Mouse (Mus musculus): ENCODE data around the gene Lrrc1.

Lrrc1 gene

DNA sequence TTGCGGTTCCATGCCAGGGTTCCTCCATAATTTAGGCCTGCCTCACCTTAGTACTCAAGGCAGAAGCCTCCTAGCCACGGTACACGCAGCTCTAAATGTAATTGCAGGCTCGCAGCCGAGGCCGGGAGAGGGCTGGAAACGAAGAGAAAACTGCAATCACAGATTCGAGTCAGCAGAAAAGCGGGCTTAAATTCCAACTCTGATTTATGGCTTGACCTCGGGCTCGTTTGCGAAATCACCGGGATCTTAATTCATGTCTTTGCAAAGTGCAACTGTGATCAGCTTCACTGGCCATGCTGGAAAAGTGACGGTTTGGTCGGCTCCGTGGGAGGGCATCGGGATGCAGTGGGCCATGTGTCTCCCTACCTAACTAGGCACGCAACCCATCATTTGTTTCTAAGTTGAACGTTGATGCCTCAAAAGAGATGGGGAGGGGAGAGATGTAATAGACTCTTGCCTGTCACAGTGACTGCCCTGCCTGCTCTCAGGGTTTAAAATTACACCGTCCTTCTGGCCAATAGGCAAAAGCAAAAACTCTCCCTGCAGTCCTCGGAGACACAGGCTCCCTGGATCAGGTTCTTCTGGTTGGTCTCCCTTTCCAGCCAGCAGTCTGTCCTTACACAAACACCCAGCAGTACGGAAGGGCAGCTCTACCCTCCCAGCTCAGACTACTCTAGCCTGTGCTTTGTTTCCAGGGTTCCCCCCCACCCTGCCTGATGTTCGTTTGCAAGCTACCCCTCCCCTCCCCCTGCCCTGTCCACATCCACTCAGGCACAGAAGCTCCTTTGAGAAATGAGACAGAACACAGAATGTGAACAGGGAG is 117.2 kb downstream of the Lrrc1 start:
- DNase-seq (ENCODE audit: low spot score), result peak; percentile 63

DNA sequence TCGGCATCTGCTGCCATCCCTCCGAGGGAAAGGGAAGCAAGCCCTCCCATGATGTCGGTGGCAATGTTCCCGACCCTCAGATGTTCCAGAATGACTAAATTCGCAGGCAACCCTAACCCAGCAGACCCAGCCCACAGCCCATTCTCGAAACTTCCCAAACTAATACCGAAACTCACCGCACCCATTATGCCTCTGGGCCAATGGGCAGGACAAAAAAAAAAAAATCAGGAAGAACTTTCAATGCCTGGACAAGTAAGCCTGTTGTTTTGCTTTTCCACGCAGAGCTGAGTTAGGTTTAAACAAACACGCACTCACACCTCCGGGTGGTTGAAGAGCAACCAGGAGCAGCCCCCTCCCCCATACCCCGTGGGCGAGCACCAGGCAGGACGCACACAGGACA is 118.6 kb downstream of the Lrrc1 start:
- DNase-seq (ENCODE audit: low spot score), result no peak

DNA sequence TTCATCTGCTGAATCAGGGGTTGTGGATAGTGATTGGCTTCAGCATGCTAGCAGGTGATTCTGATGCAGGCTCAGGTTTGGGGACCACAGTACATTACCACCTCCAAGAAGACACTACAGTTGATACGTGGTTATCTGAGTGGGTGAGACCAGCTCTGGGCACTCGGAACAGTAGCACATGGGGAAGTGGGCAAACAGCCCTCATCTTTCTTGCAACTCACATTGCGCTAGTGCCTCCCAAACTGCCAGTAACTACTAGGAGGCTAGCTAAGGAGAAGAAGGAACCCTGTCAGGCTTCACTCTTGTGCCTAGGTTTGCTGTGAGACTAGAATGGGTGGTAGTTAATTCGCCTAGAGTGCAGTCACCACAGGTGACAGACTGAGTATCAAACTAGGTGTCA is 119.1 kb downstream of the Lrrc1 start:
- DNase-seq (ENCODE audit: low spot score), result no peak

DNA sequence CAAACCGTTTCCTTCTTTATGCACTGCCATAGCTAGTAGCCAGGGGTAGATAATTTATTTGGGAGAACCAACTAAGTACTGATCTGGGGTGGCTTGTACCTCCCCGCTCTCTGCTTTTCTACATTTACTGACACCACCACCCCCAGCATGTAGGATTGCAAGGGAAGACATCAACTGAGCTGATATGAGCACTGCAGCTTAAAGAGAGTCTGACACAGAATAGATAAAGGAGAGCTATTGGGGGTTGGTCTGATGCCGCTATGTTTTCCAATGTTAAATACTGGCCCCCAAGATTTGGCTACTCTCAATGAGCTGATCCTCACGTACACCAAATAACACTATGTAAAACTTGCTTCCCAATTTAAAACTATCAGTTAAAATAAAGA is 124.5 kb downstream of the Lrrc1 start:
- no peak for DNase-seq (ENCODE audit: low spot score)

DNA sequence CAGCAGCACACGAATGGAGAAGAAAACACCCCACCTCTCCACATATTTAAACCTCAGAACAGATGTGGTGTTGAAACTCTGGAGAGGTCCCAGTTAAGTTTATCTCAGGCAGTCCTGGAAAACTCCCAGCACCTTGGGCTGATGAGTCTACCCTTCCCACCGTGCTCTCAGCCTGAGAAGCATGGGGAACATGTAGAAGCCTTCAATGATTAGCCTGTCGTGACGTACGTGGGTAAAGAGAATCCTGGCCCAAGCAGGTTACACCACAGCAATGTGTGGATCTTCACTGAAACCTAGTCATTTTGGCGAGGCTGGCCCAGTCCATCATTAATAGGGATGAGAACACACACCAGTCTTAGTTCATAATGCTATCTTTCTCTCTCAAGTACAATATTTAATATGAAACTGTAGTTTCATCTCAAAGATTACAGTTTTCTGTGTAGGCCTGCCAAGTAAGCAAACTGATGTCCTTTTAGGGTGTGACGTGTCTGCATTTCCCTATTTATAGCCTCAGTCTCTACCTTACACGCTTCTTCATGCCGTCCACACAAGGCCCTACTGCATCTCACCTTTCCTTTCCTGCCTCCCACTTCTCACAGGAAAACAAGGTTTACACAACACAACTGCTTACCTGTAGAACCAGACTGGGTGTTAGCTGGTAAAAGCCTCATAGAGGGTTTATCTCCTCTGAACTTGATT is 125.0 kb downstream of the Lrrc1 start:
- DNase-seq (ENCODE audit: low spot score), result no peak

DNA sequence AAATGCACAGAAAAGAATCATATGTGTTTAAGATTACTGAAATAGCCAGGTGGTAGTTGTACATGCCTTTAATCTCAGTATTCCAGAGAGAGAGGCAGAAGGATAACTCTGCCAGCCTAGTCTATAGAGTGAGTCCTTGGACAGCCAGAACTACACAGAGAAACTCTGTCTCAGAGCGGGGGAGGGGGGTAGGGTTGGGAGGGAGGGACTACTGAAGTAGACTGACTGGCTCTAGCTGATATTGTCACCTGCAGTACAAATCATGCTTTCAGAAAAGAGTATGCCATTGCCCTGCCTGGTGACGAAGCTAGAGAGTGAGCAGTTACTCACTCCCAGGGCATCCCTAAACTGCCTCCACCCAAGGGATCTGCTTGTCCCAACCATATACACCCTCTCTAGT is 125.9 kb downstream of the Lrrc1 start:
- DNase-seq (ENCODE audit: low spot score), result no peak

DNA sequence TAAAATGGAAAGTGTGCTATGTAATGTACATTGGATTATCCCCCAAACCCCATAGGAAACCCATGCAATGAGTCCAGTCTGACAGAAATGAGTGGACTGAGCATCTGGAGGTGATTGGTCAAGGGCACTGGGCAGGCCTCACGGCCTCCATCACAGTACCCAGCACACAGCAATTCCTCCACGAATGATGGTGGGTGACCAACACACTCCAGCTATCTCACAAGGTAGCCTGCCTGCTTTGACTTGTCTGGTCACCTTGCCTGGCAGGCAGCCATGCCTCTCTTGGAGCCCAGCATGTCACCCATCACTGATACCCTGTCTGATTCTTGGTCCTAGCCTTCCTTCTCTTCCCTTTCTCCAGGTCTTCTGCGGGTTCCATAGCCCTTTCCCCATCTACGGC is 128.2 kb downstream of the Lrrc1 start:
- DNase-seq (ENCODE audit: low spot score), result no peak

DNA sequence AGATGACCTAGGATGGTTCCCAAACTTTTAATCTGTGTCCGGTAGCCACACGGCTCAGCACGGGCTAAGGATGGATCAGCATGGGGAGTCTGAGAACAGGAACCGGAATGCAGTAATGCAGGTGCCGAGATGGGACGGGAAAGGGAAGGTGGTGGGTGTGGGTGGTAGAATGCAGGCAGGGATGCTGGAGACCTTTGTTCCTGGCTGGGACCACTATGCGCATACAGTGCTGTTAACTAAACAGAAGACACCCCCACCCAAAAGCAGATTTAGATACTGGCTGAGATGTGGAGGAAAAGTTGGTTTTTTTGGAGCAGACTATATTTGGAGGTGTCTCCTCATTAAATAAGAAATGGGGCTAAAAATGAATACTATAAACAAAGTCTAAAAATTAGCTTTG is 128.7 kb downstream of the Lrrc1 start:
- DNase-seq (ENCODE audit: low spot score), result no peak

DNA sequence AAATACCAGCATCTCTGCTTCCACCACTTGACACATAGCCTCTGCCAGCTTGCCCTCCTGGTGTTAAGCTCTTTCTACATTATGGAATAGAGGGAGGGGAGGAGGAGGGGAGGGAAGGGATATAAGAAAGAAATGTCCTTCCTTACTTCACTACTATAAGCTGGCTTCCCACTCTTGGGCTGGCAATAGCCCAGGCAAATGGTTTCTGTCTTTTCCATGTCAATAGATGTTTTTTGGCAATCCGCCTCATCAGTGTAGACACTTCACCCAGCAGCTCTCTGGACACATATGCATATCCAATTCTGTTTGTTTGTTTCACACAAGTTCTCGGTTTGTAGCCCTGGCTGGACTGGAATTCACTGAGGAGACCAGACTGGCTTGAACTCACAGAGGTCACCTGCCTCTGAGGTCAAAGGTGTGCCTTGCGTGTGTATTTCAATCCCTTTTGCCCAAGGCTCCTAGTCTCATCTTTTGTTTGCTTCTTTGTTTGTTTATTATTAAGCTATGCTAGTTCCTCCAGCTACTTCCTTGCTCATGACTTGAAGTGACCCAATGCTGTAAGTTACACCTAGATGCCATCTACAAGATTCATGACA is 132.7 kb downstream of the Lrrc1 start:
- DNase-seq (ENCODE audit: low spot score), result no peak

DNA sequence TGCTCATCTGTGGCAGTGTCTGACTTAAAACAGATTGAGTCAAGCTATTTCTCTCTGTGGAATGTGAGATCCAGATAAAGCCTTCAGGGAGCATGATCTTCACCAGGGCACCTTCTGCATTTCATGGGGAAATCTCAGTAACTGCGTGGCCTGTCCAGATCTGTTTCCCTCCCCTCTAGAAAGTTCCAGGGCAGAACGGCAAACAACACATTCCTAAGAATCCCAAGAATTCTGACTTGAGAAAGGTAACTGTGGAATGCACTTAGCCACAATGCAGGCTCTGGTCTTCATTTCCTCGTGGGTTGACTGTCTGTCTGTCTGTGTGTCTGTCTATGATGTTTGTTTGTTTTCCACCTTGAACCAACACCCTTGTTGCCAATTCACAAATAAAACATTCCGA is 133.7 kb downstream of the Lrrc1 start:
- DNase-seq (ENCODE audit: low spot score), result no peak

DNA sequence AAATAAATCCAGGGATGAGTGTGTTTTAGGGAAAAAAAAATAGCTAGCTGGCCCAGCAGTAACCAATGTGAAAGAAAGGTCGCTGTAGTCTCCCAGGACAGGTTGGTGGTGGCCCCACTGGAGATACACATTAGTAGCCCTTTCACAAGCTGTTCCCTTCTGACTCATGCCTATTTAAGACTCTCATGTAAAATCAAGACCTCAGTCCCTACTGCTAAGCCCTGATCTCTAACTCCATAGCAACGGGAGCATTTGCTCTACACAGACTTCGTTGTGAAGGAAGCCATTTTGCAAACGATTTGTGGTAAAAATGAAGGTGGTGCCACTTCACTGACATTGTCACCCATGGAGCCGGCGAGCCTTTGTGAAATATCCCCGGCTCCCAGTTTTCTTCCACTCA is 134.1 kb downstream of the Lrrc1 start:
- no peak for DNase-seq (ENCODE audit: low spot score)

DNA sequence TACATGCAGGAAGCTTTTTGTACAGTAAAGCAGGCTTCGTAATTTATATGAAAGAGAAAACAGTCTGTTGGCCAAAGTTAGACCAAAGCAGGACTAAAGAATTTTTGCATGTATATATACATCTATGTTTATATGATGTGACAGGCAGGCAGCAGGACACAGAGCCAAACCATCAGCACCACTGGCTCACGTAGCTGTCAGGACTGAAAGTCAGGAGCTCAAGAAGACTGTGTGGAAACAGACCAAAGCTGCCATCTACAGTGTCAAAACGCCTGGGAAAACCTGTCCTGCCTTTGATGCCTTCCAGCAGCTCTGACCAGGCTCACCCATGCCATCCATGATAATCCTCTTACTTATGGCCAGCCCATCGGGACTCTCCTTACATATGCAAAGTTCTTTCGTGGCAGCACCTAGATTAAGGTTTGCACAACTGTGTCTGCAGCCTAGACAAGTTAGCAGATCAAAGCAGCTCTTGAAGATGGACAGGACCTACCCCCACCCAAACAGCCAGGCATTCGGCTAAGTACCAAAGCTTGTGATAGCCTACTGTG is 136.5 kb downstream of the Lrrc1 start:
- DNase-seq (ENCODE audit: low spot score), result no peak

DNA sequence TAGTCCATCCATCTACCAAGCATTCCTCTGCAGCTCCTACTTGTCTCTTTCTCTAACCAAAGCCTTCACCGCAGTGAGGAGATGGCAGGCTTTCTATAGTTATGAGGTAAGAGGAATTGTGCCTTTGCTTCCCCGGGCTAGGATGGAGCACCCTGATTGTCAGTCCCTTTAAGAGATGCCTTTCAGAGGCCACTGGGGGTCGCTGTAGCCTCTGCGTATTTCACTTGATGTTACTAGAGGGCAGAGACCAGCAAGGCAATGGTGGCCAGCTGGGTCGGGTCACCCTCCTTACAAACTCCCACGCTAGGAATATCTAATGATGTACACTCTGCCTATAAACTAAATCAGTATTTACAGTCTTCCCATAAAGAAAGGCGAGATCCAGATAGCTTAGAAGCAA is 137.8 kb downstream of the Lrrc1 start:
- peak; percentile 56 for DNase-seq (ENCODE audit: low spot score)

DNA sequence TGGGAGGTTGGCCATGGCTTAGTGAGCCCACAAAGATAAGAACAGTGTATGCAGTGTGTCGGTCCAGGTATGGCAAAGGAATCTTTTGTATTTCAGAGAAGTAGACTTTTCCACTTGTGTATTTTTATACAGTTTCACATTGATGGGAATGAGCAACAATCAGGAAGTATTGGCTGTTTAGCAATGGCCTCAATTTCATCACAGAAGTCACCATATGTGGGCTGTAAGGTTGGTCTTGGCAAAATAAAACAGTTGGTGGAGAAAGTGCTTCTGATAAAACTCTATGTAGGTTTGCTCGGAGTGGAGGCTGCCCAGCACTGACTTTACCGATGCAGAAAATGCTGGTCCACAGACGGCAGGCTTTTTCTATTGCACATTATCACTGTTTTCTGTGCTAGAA is 140.2 kb downstream of the Lrrc1 start:
- no peak for DNase-seq (ENCODE audit: low spot score)

DNA sequence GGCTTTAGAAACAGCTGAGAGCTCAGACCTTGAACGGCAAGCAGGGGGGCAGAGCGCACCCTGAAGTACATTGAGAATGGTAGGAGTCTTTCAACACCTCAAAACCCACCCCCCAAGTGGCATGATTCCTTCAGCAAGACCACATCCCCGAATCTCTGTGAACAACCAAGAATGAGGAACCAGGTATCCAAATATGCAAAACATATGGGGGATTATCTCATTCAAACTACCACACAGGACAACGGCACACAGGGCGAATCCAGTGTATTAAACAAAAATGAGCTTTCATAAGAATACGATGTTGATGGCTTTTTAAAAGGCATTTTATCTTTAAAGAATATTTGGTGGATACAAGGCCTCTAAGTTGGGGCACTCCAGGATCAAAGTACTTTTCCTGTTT is 140.7 kb downstream of the Lrrc1 start:
- DNase-seq (ENCODE audit: low spot score), result no peak

DNA sequence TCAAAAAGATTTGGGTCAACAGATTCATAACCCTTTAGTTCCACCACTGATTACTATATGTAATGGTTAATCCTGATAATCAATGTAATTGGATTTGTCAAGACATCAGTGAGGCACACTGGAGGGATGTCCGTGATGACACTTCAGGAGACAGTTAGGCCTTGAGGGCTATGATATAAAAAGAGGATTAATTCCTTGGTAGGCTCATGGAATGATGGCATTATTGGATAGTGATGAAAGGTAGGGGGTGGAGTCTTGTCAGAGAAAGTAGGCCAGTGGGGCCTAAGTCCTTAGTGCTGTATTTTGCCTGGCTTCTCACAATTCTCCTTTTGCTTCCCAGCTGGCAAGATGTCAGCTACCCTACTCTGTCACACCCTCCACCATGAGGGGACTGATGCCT is 141.7 kb downstream of the Lrrc1 start:
- DNase-seq (ENCODE audit: low spot score), result no peak

DNA sequence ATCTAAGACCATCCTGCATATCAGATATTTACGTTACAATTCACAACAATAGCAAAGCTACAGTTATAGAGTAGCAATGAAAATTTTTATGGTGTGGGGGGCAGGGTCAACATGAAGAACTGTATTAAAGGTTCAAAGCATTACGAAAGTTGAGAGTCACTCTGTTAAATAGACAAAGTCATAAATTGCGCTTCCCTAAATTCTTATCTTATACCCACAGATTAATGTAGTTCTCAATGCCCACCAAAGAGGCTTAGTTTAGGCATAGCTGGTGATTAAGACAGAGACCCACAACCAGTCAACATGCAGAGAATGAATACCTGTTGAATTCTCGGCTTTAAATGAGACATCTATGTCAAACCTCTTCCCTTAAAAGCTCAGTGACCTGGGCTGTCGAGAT is 144.9 kb downstream of the Lrrc1 start:
- DNase-seq (ENCODE audit: low spot score), result no peak

DNA sequence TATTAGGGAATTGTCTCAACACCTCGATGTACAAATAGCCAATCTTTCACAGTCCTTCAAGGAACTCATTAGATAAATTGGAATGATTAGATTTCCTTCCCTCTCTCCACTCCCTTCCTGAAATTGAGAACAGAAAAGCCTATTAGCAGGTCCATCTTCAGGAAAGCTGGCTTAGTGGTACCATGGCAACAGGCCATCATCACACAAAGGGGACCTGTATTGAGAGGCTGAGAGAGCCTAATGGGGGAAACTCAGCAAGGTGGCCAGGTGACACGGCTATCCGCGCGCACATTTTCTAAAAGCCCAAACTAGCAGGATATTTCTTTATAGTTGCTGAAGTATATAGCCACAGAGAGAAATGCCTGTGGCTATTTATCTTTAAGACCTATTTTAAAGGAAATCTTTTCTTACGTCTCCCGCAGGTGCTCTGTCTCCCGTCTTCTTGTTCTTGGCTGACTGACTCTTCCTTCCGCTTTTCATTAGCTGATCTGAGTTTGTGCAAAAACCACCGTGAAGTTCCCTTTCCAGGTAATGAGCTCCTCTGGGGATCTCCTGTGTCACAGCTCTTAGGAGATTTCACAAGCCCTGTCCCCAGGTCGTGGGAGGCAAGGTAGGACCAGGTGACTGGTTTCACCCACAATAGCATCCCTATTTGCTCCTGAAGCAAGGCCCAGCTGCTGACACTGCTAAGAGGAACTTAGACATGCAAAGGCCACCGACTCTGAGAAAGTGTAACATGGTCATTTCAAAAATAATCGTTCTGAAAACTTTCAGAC is 145.6 kb downstream of the Lrrc1 start:
- DNase-seq (ENCODE audit: low spot score), result peak; percentile 52

DNA sequence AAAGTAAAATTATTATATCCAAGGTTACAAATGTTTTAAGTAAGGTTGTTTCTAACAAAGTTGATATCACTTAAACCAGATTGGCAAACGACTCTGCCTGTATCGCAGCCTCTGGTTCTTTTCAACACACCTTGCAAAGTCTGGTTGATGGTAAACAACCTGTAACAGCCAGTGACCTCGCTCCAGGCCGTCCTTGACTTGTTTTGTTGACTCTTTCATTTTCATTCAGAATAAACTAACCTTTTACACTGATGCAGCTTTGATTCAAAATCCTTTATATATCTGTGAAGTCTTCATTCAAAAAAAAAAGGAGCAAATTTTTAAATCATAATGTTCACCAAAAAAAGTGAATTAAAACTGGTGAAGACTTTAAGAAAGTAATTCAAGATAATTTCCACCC is 147.6 kb downstream of the Lrrc1 start:
- DNase-seq (ENCODE audit: low spot score), result no peak

DNA sequence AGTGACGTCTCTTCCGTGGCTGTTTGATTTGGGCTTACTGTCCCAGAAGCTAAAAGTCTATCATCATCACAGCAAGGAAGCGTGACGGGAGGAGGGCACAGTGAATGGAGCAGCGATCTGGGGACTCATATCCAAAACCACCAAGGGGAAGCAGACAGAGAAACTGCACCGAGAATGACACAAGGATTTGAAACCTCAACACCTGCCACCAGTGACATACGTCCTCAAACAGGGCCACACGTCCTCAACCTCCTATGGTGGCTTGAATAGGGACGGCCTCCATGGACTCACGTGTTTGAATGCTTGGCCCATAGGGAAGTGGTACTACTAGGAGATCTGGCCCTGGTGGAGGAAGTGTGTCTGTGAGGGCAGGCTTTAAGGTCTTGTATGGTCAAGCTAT is 153.4 kb downstream of the Lrrc1 start:
- no peak for DNase-seq (ENCODE audit: low spot score)

DNA sequence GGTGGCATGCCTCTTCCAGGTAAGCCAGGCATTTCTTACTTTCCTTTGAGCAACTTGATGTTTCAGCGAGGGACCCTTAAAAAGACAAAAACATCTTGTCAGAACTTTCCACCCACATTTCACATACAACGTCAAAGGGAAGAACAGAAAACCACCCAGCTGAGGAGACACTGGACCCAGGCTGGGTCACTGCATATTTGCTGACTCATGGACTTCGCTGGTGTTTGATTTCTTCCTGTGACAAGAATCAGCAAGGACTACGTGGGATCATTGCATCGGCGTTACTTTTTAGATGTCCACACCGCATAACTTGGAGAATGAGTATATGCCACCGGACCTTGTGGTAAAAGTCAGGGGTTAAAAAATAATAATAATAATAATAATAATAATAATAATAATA is 155.7 kb downstream of the Lrrc1 start:
- DNase-seq (ENCODE audit: low spot score), result no peak

DNA sequence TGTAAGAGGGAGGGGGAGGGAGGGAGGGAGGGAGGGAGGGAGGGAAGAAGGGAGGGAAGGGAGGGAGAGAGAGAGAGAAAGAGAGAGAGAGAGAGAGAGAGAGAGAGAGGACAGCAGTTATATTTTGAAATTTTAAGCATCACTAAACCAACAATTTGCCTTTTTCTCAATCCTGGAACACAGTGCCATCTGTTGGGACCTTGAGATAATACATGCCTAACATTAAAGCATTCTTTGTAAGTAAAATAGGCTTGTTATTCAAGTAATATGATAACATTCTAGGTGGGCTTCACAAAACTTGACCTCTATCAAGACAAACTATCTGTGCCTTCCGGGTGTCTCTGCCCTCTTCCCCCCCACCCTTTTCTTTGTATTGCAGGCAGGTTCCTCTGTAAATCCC is 157.9 kb downstream of the Lrrc1 start:
- DNase-seq (ENCODE audit: low spot score), result peak; percentile 64

Measured in retina, embryonic 14.5 days (tissue).